Mouse (Mus musculus): ENCODE measurements around the gene 1700001K19Rik.

GRCm38 (mm10) chr12:110703682-110704081, 21.3 kb upstream of the 1700001K19Rik start:
- no peak for TF ChIP-seq POLR2A (IDR thresholded peaks at IDR 0.05; ENCODE audit: borderline replicate concordance, extremely low read depth, low read depth, low read length)
- no peak for TF ChIP-seq CTCF (IDR thresholded peaks at IDR 0.05; ENCODE audit: insufficient read depth, low read length)

Measured in lung, adult 2 months (tissue).